Mouse (Mus musculus) monocyte, adult 2 months (primary cell): ENCODE results near the gene Clcn2.
A peak's percentile ranks its signal among the peaks of the same experiment; 100 is the strongest.

ENCODE experiments used
- DNase-seq, 2 experiments: peaks; one replicate each; pipeline ENCODE4 v3.0.0; 2022; ENCODE audit warnings: low spot score in 2 of 2, low read depth in 1 of 2

The Clcn2 gene

GRCm38 (mm10) chr16:20701729-20702521 lies 15.6 kb downstream of the Clcn2 start:
- DNase-seq, result no peak

GRCm38 (mm10) chr16:20701316-20701715 lies 16.2 kb downstream of the Clcn2 start:
- DNase-seq, result no peak

- no peak for DNase-seq
These were observed 17.5 kb downstream of the Clcn2 start for GRCm38 (mm10) chr16:20700036-20700435.

GRCm38 (mm10) chr16:20699266-20699665 lies 18.3 kb downstream of the Clcn2 start:
- DNase-seq, result no peak

- no peak for DNase-seq
These were observed 21.8 kb downstream of the Clcn2 start for GRCm38 (mm10) chr16:20695622-20696323.

GRCm38 (mm10) chr16:20694781-20695180 lies 22.8 kb downstream of the Clcn2 start:
- no peak for DNase-seq

- peak in 1 of 2 experiments; percentile 57 for DNase-seq
These were observed 24.3 kb downstream of the Clcn2 start, which contains the start of gene Fam131a for GRCm38 (mm10) chr16:20693111-20693701. Gene Fam131a, plus strand, starts transcription at chr16:20693241.

GRCm38 (mm10) chr16:20692241-20692965 lies 25.1 kb downstream of the Clcn2 start:
- no peak for DNase-seq

GRCm38 (mm10) chr16:20691617-20692016 lies 25.9 kb downstream of the Clcn2 start:
- no peak for DNase-seq

GRCm38 (mm10) chr16:20690774-20691173 lies 26.8 kb downstream of the Clcn2 start:
- DNase-seq, result no peak

- peak; percentile 28 to 33 for DNase-seq
These were observed 39.4 kb downstream of the Clcn2 start for GRCm38 (mm10) chr16:20677974-20678675.

GRCm38 (mm10) chr16:20677380-20677779 lies 40.2 kb downstream of the Clcn2 start:
- no peak for DNase-seq

GRCm38 (mm10) chr16:20676702-20677101 lies 40.8 kb downstream of the Clcn2 start:
- DNase-seq, result no peak

GRCm38 (mm10) chr16:20675213-20675612 lies 42.3 kb downstream of the Clcn2 start:
- no peak for DNase-seq

- no peak for DNase-seq
These were observed 43.7 kb downstream of the Clcn2 start for GRCm38 (mm10) chr16:20673706-20674303.

- DNase-seq, result peak in 1 of 2 experiments; percentile 24
These were observed 44.4 kb downstream of the Clcn2 start for GRCm38 (mm10) chr16:20672965-20673705.

- DNase-seq, result peak; percentile 74 to 88
These were observed 45.0 kb downstream of the Clcn2 start for GRCm38 (mm10) chr16:20672500-20672902.

GRCm38 (mm10) chr16:20671886-20672285 lies 45.7 kb downstream of the Clcn2 start:
- DNase-seq, result no peak

GRCm38 (mm10) chr16:20670291-20670690 lies 47.3 kb downstream of the Clcn2 start:
- DNase-seq, result no peak
